Comparison of ENCODE assay signal across 8 mouse cellular contexts in genomic region chr4:150008325-150008852, GRCm38 (mm10). TPM values are rescaled to one million over a fixed set of nuclear protein-coding genes. Genes with fewer than 3 reads are reported as not detected.
DNase-seq lines count a peak whose midpoint lies in the region; ATAC-seq lines count a peak whose summit lies in the region.

No protein-coding gene starts in this region.

- peak overlapping the region; percentile 90 for H3K27ac ChIP-seq in hindbrain, embryonic 13.5 days
- H3K27ac ChIP-seq in midbrain, embryonic 10.5 days (replicated peaks) = peak overlapping the region; percentile 95

- peak overlapping the region; percentile 68 for H3K4me3 ChIP-seq in hindbrain, embryonic 13.5 days
- peak overlapping the region; percentile 80 for H3K4me3 ChIP-seq in midbrain, embryonic 10.5 days

- WGBS in hindbrain, embryonic 13.5 days = under 1% methylated on average over 41 of the region's 42 CpGs
- under 1% methylated on average over 42 of the region's 42 CpGs for WGBS in midbrain, embryonic 10.5 days

- H3K4me2 ChIP-seq in hindbrain, embryonic 13.5 days = peak overlapping the region; percentile 71

- DNase-seq in WW6 (ENCODE audit: low read depth, low spot score) = peak; percentile 65
- peak; percentile 83 for DNase-seq in cerebellum, adult 9-11 months
- DNase-seq in frontal cortex, postnatal 25 days (ENCODE audit: low spot score in 2 of 2) = peak; percentile 34 to 48
- peak; percentile 76 for DNase-seq in left cerebral cortex, postnatal 4 days
- DNase-seq in midbrain, embryonic 10.5 days (ENCODE audit: low spot score) = peak; percentile 85
- DNase-seq in right cerebral cortex, postnatal 4 days = peak; percentile 65
- DNase-seq in yolk sac, embryonic 10.5 days (ENCODE audit: low spot score) = peak; percentile 85

- H3K9ac ChIP-seq in hindbrain, embryonic 13.5 days = peak overlapping the region; percentile 84

- no peaks in the 10 kb centered on the region for H3K9me3 ChIP-seq in hindbrain, embryonic 13.5 days
- no peaks in the 10 kb centered on the region for H3K9me3 ChIP-seq in midbrain, embryonic 10.5 days (replicated peaks)

- intact Hi-C loops in left cerebral cortex, postnatal 4 days (cut with DNase I) = no loop called here

- no peaks in the 10 kb centered on the region for H3K27me3 ChIP-seq in hindbrain, embryonic 13.5 days
- peaks cover 15% of the 10 kb centered on the region for H3K27me3 ChIP-seq in midbrain, embryonic 10.5 days (ENCODE audit: low read depth, poor library complexity, severe bottlenecking)

- H3K4me1 ChIP-seq in hindbrain, embryonic 13.5 days (replicated peaks) = peaks cover 18% of the 10 kb centered on the region
- H3K4me1 ChIP-seq in midbrain, embryonic 10.5 days = peaks cover 27% of the 10 kb centered on the region

- ATAC-seq in hindbrain, embryonic 13.5 days (ENCODE audit: low FRiP score) = peak; percentile 88

- no peaks in the 10 kb centered on the region for H3K36me3 ChIP-seq in hindbrain, embryonic 13.5 days
- H3K36me3 ChIP-seq in midbrain, embryonic 10.5 days = no peaks in the 10 kb centered on the region

RNA-seq across cellular contexts. Expression of gene H6pd, which starts 0.4 kb away (rescaled TPM):
- 2.4 and 2.7 TPM in 2 replicates for polyA plus RNA-seq in hindbrain, embryonic 13.5 days (2015; fragmentation: Nextera tagmentation; extraction: Ambion mirVana)
- total RNA-seq in left cerebral cortex, postnatal 4 days (2021) = 10 to 100 TPM; 11.7 to 13.8 TPM
- polyA plus RNA-seq in midbrain, embryonic 10.5 days (2016; fragmentation: Nextera tagmentation; extraction: Ambion mirVana) = 3.7 and 4.0 TPM in 2 replicates

RNA-seq across cellular contexts. Expression of gene Spsb1, which starts 53.5 kb away (rescaled TPM):
- polyA plus RNA-seq in hindbrain, embryonic 13.5 days (2015; fragmentation: Nextera tagmentation; extraction: Ambion mirVana) = 7.2 and 7.8 TPM in 2 replicates
- total RNA-seq in left cerebral cortex, postnatal 4 days (2021) = 10 to 100 TPM; 13.9 to 15.3 TPM
- polyA plus RNA-seq in midbrain, embryonic 10.5 days (2016; fragmentation: Nextera tagmentation; extraction: Ambion mirVana) = 8.3 and 8.7 TPM in 2 replicates

Comparison
In these comparisons a context has a peak if more than half of its experiments do, and no peak if none do; other contexts are left out.
1. Peak in every context shown above with its lines: DNase-seq, ATAC-seq, H3K4me3 ChIP-seq and H3K27ac ChIP-seq.